Comparison of ENCODE assay signal across 21 mouse cellular contexts in genomic region chr14:60670191-60670590, GRCm38 (mm10). TPM values are rescaled to one million over a fixed set of nuclear protein-coding genes. Genes with fewer than 3 reads are reported as not detected.
DNase-seq lines count a peak whose midpoint lies in the region; ATAC-seq and TF ChIP-seq lines count a peak whose summit lies in the region.
"Had no signal": no experiment of that assay in that cellular context is flagged by ENCODE, and none has a peak within 500 bp of the region (broad histone marks: within the 10 kb centered on the region; RNA-seq: fewer than 3 reads in every experiment).

No protein-coding gene starts in this region.

- H3K27ac ChIP-seq in hindbrain, embryonic 11.5 days (ENCODE audit: low read depth, low read length) = no peak overlapping the region
- no peak overlapping the region for H3K27ac ChIP-seq in hindbrain, embryonic 14.5 days
- H3K27ac ChIP-seq in left cerebral cortex, adult 2 months = no peak overlapping the region
- H3K27ac ChIP-seq in hindbrain, embryonic 16.5 days (ENCODE audit: low read depth, low read length) = 0 out of 2 replicates have a peak overlapping the region, but pooled peaks have one; percentile 34
- H3K27ac ChIP-seq: embryonic facial prominence, embryonic 13.5 days; heart, adult 2 months; hindbrain, embryonic 15.5 days; kidney, postnatal 0 days; limb, embryonic 13.5 days; liver, embryonic 15.5 days; macrophage had no signal

- no peak for ATAC-seq in hindbrain, embryonic 11.5 days (ENCODE audit: low FRiP score)
- no peak for ATAC-seq in hindbrain, embryonic 14.5 days (ENCODE audit: low FRiP score)
- peak; percentile 32; the same call in 1 of the 2 replicates for ATAC-seq in hindbrain, embryonic 16.5 days
- ATAC-seq: activated CD4-positive, CD25-positive, alpha-beta regulatory T cell, adult 4 months; Patski had no signal

- H3K4me1 ChIP-seq in hindbrain, embryonic 11.5 days (replicated peaks; ENCODE audit: control insufficient read depth, insufficient read depth, low read length) = no peaks in the 10 kb centered on the region
- peaks cover 13% of the 10 kb centered on the region; the same call in 1 of the 2 replicates for H3K4me1 ChIP-seq in hindbrain, embryonic 14.5 days (replicated peaks; ENCODE audit: control insufficient read depth, insufficient read depth, low read length)
- H3K4me1 ChIP-seq in hindbrain, embryonic 16.5 days (ENCODE audit: control insufficient read depth, insufficient read depth, low read depth, low read length) = peaks cover 11% of the 10 kb centered on the region
- H3K4me1 ChIP-seq: embryonic facial prominence, embryonic 13.5 days had no signal

- no peak for TF ChIP-seq CTCF in left cerebral cortex, adult 2 months (IDR thresholded peaks at IDR 0.05)

- H3K4me2 ChIP-seq in hindbrain, embryonic 11.5 days (replicated peaks; ENCODE audit: low read depth, low read length) = no peak overlapping the region
- no peak overlapping the region for H3K4me2 ChIP-seq in hindbrain, embryonic 14.5 days (replicated peaks)
- H3K4me2 ChIP-seq in hindbrain, embryonic 16.5 days (ENCODE audit: low read length) = no peak overlapping the region
- H3K4me2 ChIP-seq: embryonic facial prominence, embryonic 13.5 days; hindbrain, embryonic 15.5 days; limb, embryonic 13.5 days; liver, embryonic 15.5 days had no signal

- no peaks in the 10 kb centered on the region for H3K9me3 ChIP-seq in hindbrain, embryonic 11.5 days (ENCODE audit: control insufficient read depth, low read length)
- H3K9me3 ChIP-seq in hindbrain, embryonic 14.5 days (ENCODE audit: control insufficient read depth, low read length) = no peaks in the 10 kb centered on the region
- H3K9me3 ChIP-seq in hindbrain, embryonic 16.5 days (ENCODE audit: control insufficient read depth, low read length) = no peaks in the 10 kb centered on the region
- H3K9me3 ChIP-seq: embryonic facial prominence, embryonic 13.5 days; hindbrain, embryonic 15.5 days; limb, embryonic 13.5 days; liver, embryonic 15.5 days had no signal

- H3K27me3 ChIP-seq in hindbrain, embryonic 11.5 days (ENCODE audit: control insufficient read depth, insufficient read depth, low read length) = no peaks in the 10 kb centered on the region
- H3K27me3 ChIP-seq in hindbrain, embryonic 14.5 days (ENCODE audit: control insufficient read depth, insufficient read depth, low read length) = no peaks in the 10 kb centered on the region
- no peaks in the 10 kb centered on the region for H3K27me3 ChIP-seq in hindbrain, embryonic 16.5 days (replicated peaks; ENCODE audit: control insufficient read depth, insufficient read depth, low read length)
- H3K27me3 ChIP-seq: embryonic facial prominence, embryonic 13.5 days; hindbrain, embryonic 15.5 days; limb, embryonic 13.5 days had no signal

- DNase-seq in hindbrain, embryonic 11.5 days (ENCODE audit: low spot score) = peak; percentile 34
- no peak for DNase-seq in hindbrain, embryonic 14.5 days (ENCODE audit: low spot score)
- DNase-seq in left cerebral cortex, postnatal 14 days (ENCODE audit: low spot score in 2 of 2) = peak; percentile 56 to 65
- DNase-seq in left cerebral cortex, adult 2 months (ENCODE audit: extremely low spot score in 1 of 2, low spot score in 2 of 2) = no peak
- DNase-seq in right cerebral cortex, adult 18-20 months = peak; percentile 64
- DNase-seq in right cerebral cortex, postnatal 14 days = no peak
- DNase-seq in retina, embryonic 14.5 days (ENCODE audit: low spot score) = no peak
- DNase-seq: adrenal gland, postnatal 36 days; cerebellum, adult 9-10 months; gastrocnemius, postnatal 10 days; heart, adult 2 months; kidney, adult 11 months had no signal

- WGBS in hindbrain, embryonic 11.5 days = 43% methylated on average over 7 of the region's 7 CpGs
- WGBS in hindbrain, embryonic 14.5 days = 23% methylated on average over 7 of the region's 7 CpGs
- WGBS in hindbrain, embryonic 16.5 days = 22% methylated on average over 7 of the region's 7 CpGs

- no peaks in the 10 kb centered on the region for H3K36me3 ChIP-seq in hindbrain, embryonic 11.5 days (ENCODE audit: control insufficient read depth, insufficient read depth, low read length)
- H3K36me3 ChIP-seq in hindbrain, embryonic 14.5 days (replicated peaks; ENCODE audit: control insufficient read depth, insufficient read depth) = no peaks in the 10 kb centered on the region
- H3K36me3 ChIP-seq in hindbrain, embryonic 16.5 days (ENCODE audit: control insufficient read depth, insufficient read depth, low read length) = no peaks in the 10 kb centered on the region
- H3K36me3 ChIP-seq: embryonic facial prominence, embryonic 13.5 days; hindbrain, embryonic 15.5 days; limb, embryonic 13.5 days; liver, embryonic 15.5 days had no signal

- no peak overlapping the region for H3K4me3 ChIP-seq in hindbrain, embryonic 11.5 days (ENCODE audit: low read depth, low read length)
- H3K4me3 ChIP-seq in hindbrain, embryonic 14.5 days (replicated peaks; ENCODE audit: low read length) = no peak overlapping the region
- no peak overlapping the region for H3K4me3 ChIP-seq in left cerebral cortex, adult 2 months
- H3K4me3 ChIP-seq in hindbrain, embryonic 16.5 days (ENCODE audit: low read length) = no peak overlapping the region
- H3K4me3 ChIP-seq: embryonic facial prominence, embryonic 13.5 days; heart, adult 2 months; hindbrain, embryonic 15.5 days; limb, embryonic 13.5 days; liver, embryonic 15.5 days had no signal

- intact Hi-C loops in left cerebral cortex, postnatal 14 days (cut with DNase I) = no loop called here
- intact Hi-C loops in left cerebral cortex, adult 2 months (cut with DNase I) = no loop called here

- H3K9ac ChIP-seq in hindbrain, embryonic 11.5 days (ENCODE audit: low read depth, low read length) = no peak overlapping the region
- H3K9ac ChIP-seq in hindbrain, embryonic 14.5 days = no peak overlapping the region
- H3K9ac ChIP-seq in hindbrain, embryonic 16.5 days (ENCODE audit: low read depth, low read length) = no peak overlapping the region
- H3K9ac ChIP-seq: embryonic facial prominence, embryonic 13.5 days; hindbrain, embryonic 15.5 days; limb, embryonic 13.5 days; liver, embryonic 15.5 days had no signal

RNA-seq across cellular contexts. Expression of gene Spata13, which starts 36.4 kb away (rescaled TPM):
- 58.8 and 73.2 TPM in 2 replicates for polyA plus RNA-seq in hindbrain, embryonic 11.5 days (2014; fragmentation: Nextera tagmentation; extraction: Ambion mirVana)
- 24.4 and 26.2 TPM in 2 replicates for polyA plus RNA-seq in hindbrain, embryonic 14.5 days (2014; fragmentation: Nextera tagmentation; extraction: Ambion mirVana)
- 10 to 100 TPM; 14.7 to 20.9 TPM for total RNA-seq in left cerebral cortex, postnatal 14 days (2021)
- 10 to 100 TPM; 15.4 to 23.7 TPM for total RNA-seq in left cerebral cortex, adult 2 months (2021)
- 17.1 and 18.2 TPM in 2 replicates for polyA plus RNA-seq in hindbrain, embryonic 16.5 days (2015; fragmentation: Nextera tagmentation; extraction: Ambion mirVana)

Comparison
In these comparisons a context has a peak if more than half of its experiments do, and no peak if none do; other contexts are left out.
1. DNase-seq: peak in hindbrain, embryonic 11.5 days (single experiment), left cerebral cortex, postnatal 14 days (2 of 2) and right cerebral cortex, adult 18-20 months (single experiment); none in hindbrain, embryonic 14.5 days (single experiment), left cerebral cortex, adult 2 months (0 of 2), right cerebral cortex, postnatal 14 days (single experiment) and retina, embryonic 14.5 days (single experiment).